Mouse (Mus musculus): ENCODE results near the gene S100a7a. TPM values are rescaled to one million over a fixed set of nuclear protein-coding genes. Genes with fewer than 3 reads are reported as not detected.

The S100a7a gene
- polyA plus RNA-seq, 1 experiment = 0.42 TPM

DNA sequence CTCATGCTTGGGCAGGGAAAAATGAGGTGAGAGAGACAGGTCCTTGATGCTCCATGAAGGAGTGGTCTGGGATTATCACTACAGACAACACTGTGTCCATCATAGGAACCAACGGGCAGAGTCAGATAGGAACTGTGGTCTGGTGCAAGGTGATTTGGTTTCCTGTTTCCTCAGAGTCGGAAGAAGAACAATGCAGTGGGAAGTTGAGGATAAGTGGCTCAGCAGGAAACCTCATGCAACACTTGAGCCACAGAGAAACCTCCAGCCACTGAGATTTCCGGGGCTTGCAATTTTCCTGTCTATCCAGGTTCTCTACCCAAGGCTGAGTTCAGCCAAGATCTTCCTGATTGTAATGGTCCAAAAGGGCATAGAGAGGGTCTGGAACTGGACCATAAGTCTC, 24.8 kb downstream of the S100a7a start:
- Histone ChIP-seq H3K4me3 (ENCODE audit: control insufficient read depth, insufficient read depth, low read length) (no peak overlapping the region), H3K4me1 (replicated peaks; ENCODE audit: control insufficient read depth, insufficient read depth, low read length) (no peaks in the 10 kb centered on the region), H3K27me3 (ENCODE audit: control insufficient read depth, insufficient read depth, low read length) (no peaks in the 10 kb centered on the region), H3K36me3 (ENCODE audit: control insufficient read depth, insufficient read depth, low read length) (no peaks in the 10 kb centered on the region), H3K27ac (ENCODE audit: control insufficient read depth, insufficient read depth, low read length) (no peak overlapping the region)
- 6% methylated on average over 3 of the region's 3 CpGs for WGBS
- TF ChIP-seq CTCF (IDR thresholded peaks at IDR 0.05; ENCODE audit: borderline replicate concordance, control insufficient read depth, extremely low read depth, insufficient read depth, low read length, poor library complexity) (no peak), POLR2A (IDR thresholded peaks at IDR 0.05; ENCODE audit: control insufficient read depth, extremely low read depth, insufficient read depth, low read length, poor library complexity) (no peak)
- no peak for DNase-seq

DNA sequence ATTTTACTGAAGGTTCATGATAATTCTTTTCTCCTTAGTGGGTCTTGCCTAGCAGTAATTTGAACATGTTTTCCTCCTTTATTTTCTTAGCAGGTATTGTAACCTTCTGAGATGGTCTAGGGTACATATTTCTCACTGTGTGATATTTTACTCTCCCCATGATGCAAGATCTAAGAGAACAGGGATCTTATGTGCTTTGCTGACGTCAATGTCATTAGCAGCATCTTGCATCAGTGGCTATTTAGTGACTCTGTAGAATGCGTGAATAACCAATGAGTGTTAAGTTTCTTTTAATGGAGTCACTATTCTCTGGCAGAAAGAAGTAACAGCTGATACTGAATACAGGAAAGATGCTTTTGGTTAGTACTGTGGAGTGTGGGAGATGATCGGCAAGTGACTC, 30.1 kb downstream of the S100a7a start:
- Histone ChIP-seq H3K27me3 (ENCODE audit: control insufficient read depth, insufficient read depth, low read length) (no peaks in the 10 kb centered on the region), H3K27ac (ENCODE audit: control insufficient read depth, insufficient read depth, low read length) (no peak overlapping the region), H3K4me3 (ENCODE audit: control insufficient read depth, insufficient read depth, low read length) (no peak overlapping the region), H3K36me3 (ENCODE audit: control insufficient read depth, insufficient read depth, low read length) (no peaks in the 10 kb centered on the region), H3K4me1 (replicated peaks; ENCODE audit: control insufficient read depth, insufficient read depth, low read length) (no peaks in the 10 kb centered on the region)
- no peak for DNase-seq
- WGBS = 95% methylated on average over 3 of the region's 3 CpGs
- TF ChIP-seq CTCF (IDR thresholded peaks at IDR 0.05; ENCODE audit: borderline replicate concordance, control insufficient read depth, extremely low read depth, insufficient read depth, low read length, poor library complexity) (no peak), POLR2A (IDR thresholded peaks at IDR 0.05; ENCODE audit: control insufficient read depth, extremely low read depth, insufficient read depth, low read length, poor library complexity) (no peak)

DNA sequence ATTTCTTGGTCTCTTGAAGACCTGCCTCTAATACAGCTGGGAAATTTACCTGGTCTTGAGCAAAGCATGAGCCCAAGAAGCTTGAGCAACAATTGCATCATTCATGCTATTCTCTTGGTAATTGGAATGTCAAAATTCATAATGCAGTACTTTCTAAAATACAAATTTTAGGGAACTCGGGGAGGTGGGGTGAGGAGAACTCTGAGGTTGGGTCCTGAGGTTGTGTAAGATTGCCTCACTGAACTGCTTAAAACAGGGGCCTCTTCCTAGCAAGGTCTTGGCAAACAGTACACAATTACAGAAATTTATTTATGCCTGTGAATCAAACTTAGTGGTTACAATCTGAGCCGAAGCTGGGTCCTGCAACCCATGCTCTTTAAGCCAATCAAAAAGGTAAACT, 33.0 kb downstream of the S100a7a start:
- Histone ChIP-seq H3K27ac (ENCODE audit: control insufficient read depth, insufficient read depth, low read length) (no peak overlapping the region), H3K4me1 (replicated peaks; ENCODE audit: control insufficient read depth, insufficient read depth, low read length) (no peaks in the 10 kb centered on the region), H3K4me3 (ENCODE audit: control insufficient read depth, insufficient read depth, low read length) (no peak overlapping the region), H3K27me3 (ENCODE audit: control insufficient read depth, insufficient read depth, low read length) (no peaks in the 10 kb centered on the region), H3K36me3 (ENCODE audit: control insufficient read depth, insufficient read depth, low read length) (no peaks in the 10 kb centered on the region)
- no peak for TF ChIP-seq CTCF (IDR thresholded peaks at IDR 0.05; ENCODE audit: borderline replicate concordance, control insufficient read depth, extremely low read depth, insufficient read depth, low read length, poor library complexity)
- 74% methylated on average over 2 of the region's 2 CpGs for WGBS
- no peak for DNase-seq

DNA sequence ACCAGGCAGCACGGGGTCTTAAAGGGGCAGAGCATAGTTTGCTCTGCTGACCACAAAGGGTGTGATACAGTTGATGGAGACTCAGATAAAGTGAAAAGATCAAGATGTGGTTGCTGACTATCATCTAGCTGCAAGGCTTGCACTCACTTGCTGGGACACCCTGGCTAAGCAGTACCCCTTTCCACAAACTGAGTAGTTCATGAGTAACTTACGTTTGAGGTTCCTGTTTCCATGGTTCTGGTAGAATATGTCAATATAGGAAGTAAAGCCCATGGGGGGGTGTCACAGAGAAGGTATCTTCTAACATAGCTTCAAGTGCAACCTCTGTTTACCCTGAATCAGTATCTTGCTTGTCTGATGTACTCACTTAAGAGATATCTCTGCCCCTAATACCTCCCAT, 39.7 kb downstream of the S100a7a start:
- Histone ChIP-seq H3K4me3 (ENCODE audit: control insufficient read depth, insufficient read depth, low read length) (no peak overlapping the region), H3K27ac (ENCODE audit: control insufficient read depth, insufficient read depth, low read length) (no peak overlapping the region), H3K4me1 (replicated peaks; ENCODE audit: control insufficient read depth, insufficient read depth, low read length) (no peaks in the 10 kb centered on the region), H3K36me3 (ENCODE audit: control insufficient read depth, insufficient read depth, low read length) (no peaks in the 10 kb centered on the region), H3K27me3 (ENCODE audit: control insufficient read depth, insufficient read depth, low read length) (no peaks in the 10 kb centered on the region)
- no peak for TF ChIP-seq POLR2A (IDR thresholded peaks at IDR 0.05; ENCODE audit: control insufficient read depth, extremely low read depth, insufficient read depth, low read length, poor library complexity)
- no peak for TF ChIP-seq CTCF (IDR thresholded peaks at IDR 0.05; ENCODE audit: borderline replicate concordance, control insufficient read depth, extremely low read depth, insufficient read depth, low read length, poor library complexity)
- no peak for DNase-seq
- 32% methylated on average over 2 of the region's 2 CpGs for WGBS

DNA sequence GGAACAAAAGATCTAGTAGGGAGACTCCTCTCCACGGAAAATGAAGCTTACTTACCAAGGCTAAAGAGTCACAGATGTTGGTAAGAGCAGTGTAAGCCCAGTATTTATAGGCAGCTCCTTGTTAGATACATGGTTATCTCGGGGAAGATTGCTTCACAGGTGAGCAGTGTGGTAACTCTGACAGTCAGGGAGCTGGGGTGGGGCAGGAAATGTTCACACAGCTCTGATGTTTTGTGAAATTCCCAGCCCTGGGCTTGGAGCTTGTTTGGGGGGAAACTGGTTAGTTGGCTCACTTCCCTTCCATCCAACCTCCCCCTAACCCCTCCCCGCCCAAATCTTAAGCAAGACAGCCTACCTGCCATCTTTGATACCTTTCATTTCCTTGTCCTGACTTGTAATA, 41.8 kb downstream of the S100a7a start, which contains the start of gene S100a9:
S100a9 (minus strand) TSS at position 109 of the 400 bp plus-strand sequence.
- 62% methylated on average over 3 of the region's 3 CpGs for WGBS
- H3K27me3 ChIP-seq (ENCODE audit: control insufficient read depth, insufficient read depth, low read length) = no peaks in the 10 kb centered on the region
- no peaks in the 10 kb centered on the region for H3K36me3 ChIP-seq (ENCODE audit: control insufficient read depth, insufficient read depth, low read length)
- H3K27ac ChIP-seq (ENCODE audit: control insufficient read depth, insufficient read depth, low read length) = no peak within 1 kb of the TSS
- TF ChIP-seq CTCF (IDR thresholded peaks at IDR 0.05; ENCODE audit: borderline replicate concordance, control insufficient read depth, extremely low read depth, insufficient read depth, low read length, poor library complexity) = no peak
- no peak within 1 kb of the TSS for H3K4me3 ChIP-seq (ENCODE audit: control insufficient read depth, insufficient read depth, low read length)
- no peak for DNase-seq
- no peaks in the 10 kb centered on the region for H3K4me1 ChIP-seq (replicated peaks; ENCODE audit: control insufficient read depth, insufficient read depth, low read length)

DNA sequence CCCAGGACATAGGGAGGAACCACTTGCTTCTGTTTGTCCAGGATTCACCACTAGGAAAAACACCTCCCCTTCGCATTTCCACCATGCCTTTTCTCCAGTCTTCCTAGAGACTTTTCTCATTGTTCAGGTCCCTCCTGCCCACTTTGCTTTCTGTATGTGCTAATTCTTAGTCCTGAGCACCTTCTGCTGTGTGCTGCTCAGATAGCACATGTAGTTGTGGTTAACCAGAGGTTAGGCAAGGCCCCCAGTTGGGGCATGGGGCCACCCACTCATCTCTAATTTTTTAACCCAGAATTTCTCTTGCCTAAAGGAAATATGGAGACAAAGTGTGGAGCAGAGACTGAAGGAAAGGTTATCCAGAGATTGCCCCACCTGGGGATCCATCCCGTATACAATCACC, 48.4 kb downstream of the S100a7a start:
- H3K36me3 ChIP-seq (ENCODE audit: control insufficient read depth, insufficient read depth, low read length) = no peaks in the 10 kb centered on the region
- DNase-seq = no peak
- no peak overlapping the region for H3K4me3 ChIP-seq (ENCODE audit: control insufficient read depth, insufficient read depth, low read length)
- WGBS = 93% methylated on average over 2 of the region's 2 CpGs
- H3K4me1 ChIP-seq (replicated peaks; ENCODE audit: control insufficient read depth, insufficient read depth, low read length) = no peaks in the 10 kb centered on the region
- no peaks in the 10 kb centered on the region for H3K27me3 ChIP-seq (ENCODE audit: control insufficient read depth, insufficient read depth, low read length)
- TF ChIP-seq POLR2A (IDR thresholded peaks at IDR 0.05; ENCODE audit: control insufficient read depth, extremely low read depth, insufficient read depth, low read length, poor library complexity) = no peak
- no peak for TF ChIP-seq CTCF (IDR thresholded peaks at IDR 0.05; ENCODE audit: borderline replicate concordance, control insufficient read depth, extremely low read depth, insufficient read depth, low read length, poor library complexity)
- no peak overlapping the region for H3K27ac ChIP-seq (ENCODE audit: control insufficient read depth, insufficient read depth, low read length)

Other genes starting within 250 kb of the S100a7a start
- 46.2 and 47.4 TPM in 2 replicates for gene Ints3, start 220.4 kb upstream of the S100a7a start, polyA plus RNA-seq (2012; rRNA removed)
- 9.2 and 11.4 TPM in 2 replicates for gene Npr1, start 188.2 kb upstream of the S100a7a start, polyA plus RNA-seq (2012; rRNA removed)
- gene Ilf2, start 177.9 kb upstream of the S100a7a start, polyA plus RNA-seq (2012; rRNA removed) = 50.1 and 50.8 TPM in 2 replicates
- gene Snapin, start 163.0 kb upstream of the S100a7a start, polyA plus RNA-seq (2012; rRNA removed) = 20.8 and 27.8 TPM in 2 replicates
- 91.0 and 94.5 TPM in 2 replicates for gene Chtop, start 144.5 kb upstream of the S100a7a start, polyA plus RNA-seq (2012; rRNA removed)
- 54.7 and 122 TPM in 2 replicates for gene S100a1, start 139.6 kb upstream of the S100a7a start, polyA plus RNA-seq (2012; rRNA removed)
- gene S100a13, start 139.6 kb upstream of the S100a7a start, polyA plus RNA-seq (2012; rRNA removed) = 59.1 and 83.0 TPM in 2 replicates
- gene S100a14, start 127.2 kb upstream of the S100a7a start, polyA plus RNA-seq (2012; rRNA removed) = 8.7 and 11.3 TPM in 2 replicates
- 45.4 and 69.6 TPM in 2 replicates for gene S100a16, start 116.8 kb upstream of the S100a7a start, polyA plus RNA-seq (2012; rRNA removed)
- 7.4 and 14.0 TPM in 2 replicates for gene S100a3, start 93.4 kb upstream of the S100a7a start, polyA plus RNA-seq (2012; rRNA removed)
- not detected in 2 replicates for gene S100a2, start 63.8 kb upstream of the S100a7a start, polyA plus RNA-seq (2012; rRNA removed)
- not detected in 2 replicates for gene Gm42674, start 52.1 kb upstream of the S100a7a start, polyA plus RNA-seq (2012; rRNA removed)
- gene S100a4, start 50.2 kb upstream of the S100a7a start, polyA plus RNA-seq (2012; rRNA removed) = 31.0 and 51.8 TPM in 2 replicates
- not detected in 2 replicates for gene S100a5, start 45.5 kb upstream of the S100a7a start, polyA plus RNA-seq (2012; rRNA removed)
- gene S100a6, start 41.1 kb upstream of the S100a7a start, polyA plus RNA-seq (2012; rRNA removed) = 62.7 and 96.8 TPM in 2 replicates
- gene S100a8, start 15.0 kb downstream of the S100a7a start, polyA plus RNA-seq (2012; rRNA removed) = 13.3 and 13.8 TPM in 2 replicates
- gene S100a9, start 41.7 kb downstream of the S100a7a start, polyA plus RNA-seq (2012; rRNA removed) = 13.6 and 14.4 TPM in 2 replicates
- 1.1 and 1.6 TPM in 2 replicates for gene Pglyrp4, start 72.9 kb downstream of the S100a7a start, polyA plus RNA-seq (2012; rRNA removed)
- not detected in 2 replicates for gene Gm5849, start 123.9 kb downstream of the S100a7a start, polyA plus RNA-seq (2012; rRNA removed)

Measured in thymus, adult 2 months (tissue).